Mouse (Mus musculus) forebrain, embryonic 10.5 days (tissue): ENCODE measurements around the gene Slc8a3. TPM values are rescaled to one million over a fixed set of nuclear protein-coding genes. Genes with fewer than 3 reads are reported as not detected.

Experiments
- DNase-seq: peaks from one replicate; pipeline ENCODE4 v3.0.0-alpha.2; 2017; ENCODE audit warnings: low spot score; ENCODE audit errors: extremely low spot score
- H3K27ac ChIP-seq: fragments of 300-500 bp; sonication (generic); 2 replicates; pipeline ENCODE4 v1.5.1; 2016; ENCODE audit warnings: mild to moderate bottlenecking
- H3K27me3 ChIP-seq: fragments of 300-500 bp; sonication (generic); 2 replicates; pipeline ENCODE4 v1.6.1; 2016; ENCODE audit warnings: mild to moderate bottlenecking; ENCODE audit not compliant: poor library complexity, severe bottlenecking
- H3K36me3 ChIP-seq: fragments of 300-500 bp; sonication (generic); replicated peaks from 2 replicates; pipeline ENCODE4 v1.6.1; 2016; ENCODE audit warnings: mild to moderate bottlenecking, moderate library complexity
- H3K4me1 ChIP-seq: fragments of 300-500 bp; sonication (generic); 2 replicates; pipeline ENCODE4 v1.6.1; 2016
- H3K4me3 ChIP-seq: fragments of 300-500 bp; sonication (generic); 2 replicates; pipeline ENCODE4 v1.5.1; 2016; ENCODE audit warnings: mild to moderate bottlenecking, moderate library complexity
- H3K9me3 ChIP-seq: fragments of 300-500 bp; sonication (generic); 2 replicates; pipeline ENCODE4 v1.6.1; 2016; ENCODE audit warnings: mild to moderate bottlenecking, moderate library complexity
- WGBS: fragments of 180-500 bp; shearing (Covaris S2); methylation state at CpG from one replicate; pipeline ENCODE4 v1.1.7; 2016; 5-methylcytosine and 5-hydroxymethylcytosine counted together
- microRNA-seq: library from miRNA; unstranded; fragments of <30 nt; microRNA quantifications from one replicate; pipeline ENCODE4, GENCODE M21; 2017
- polyA plus RNA-seq: library from polyadenylated mRNA; unstranded; fragments of >200 nt; fragmentation: Nextera tagmentation; extraction: Ambion mirVana; gene quantifications from 2 replicates; pipeline ENCODE4 v1.2.1, GENCODE M21; 2016

Gene Slc8a3
- polyA plus RNA-seq, 1 experiment from 2014 or later = 0.67 TPM

GRCm38 (mm10) chr12:81150917-81151316 lies 182.1 kb downstream of the Slc8a3 start:
- no peak overlapping the region for H3K4me3 ChIP-seq
- peaks cover 27% of the 10 kb centered on the region for H3K27me3 ChIP-seq
- no peak overlapping the region for H3K27ac ChIP-seq

DNA sequence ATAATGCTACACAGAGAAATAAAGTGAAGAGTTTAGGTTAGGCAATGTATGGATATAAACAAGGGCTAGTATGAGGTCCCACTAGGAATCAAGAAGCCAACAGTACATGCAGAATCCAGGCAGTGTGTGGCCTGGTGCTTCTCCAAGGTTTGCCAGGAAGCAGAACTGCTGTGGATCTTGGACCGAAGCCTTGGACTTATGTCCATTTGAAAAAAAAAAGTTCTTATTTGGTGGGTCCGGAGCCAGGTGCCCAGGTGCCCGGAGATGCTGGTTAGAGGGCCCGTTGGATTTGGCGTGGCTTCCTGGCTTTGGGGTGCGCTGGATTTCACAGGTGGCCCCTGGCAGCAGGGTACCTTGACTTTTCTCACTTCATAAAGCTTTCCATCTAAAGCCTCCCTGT lies 185.0 kb downstream of the Slc8a3 start:
- Histone ChIP-seq H3K4me3 (no peak overlapping the region), H3K27ac (no peak overlapping the region), H3K9me3 (no peaks in the 10 kb centered on the region), H3K4me1 (peaks cover 23% of the 10 kb centered on the region), H3K27me3 (peaks cover 54% of the 10 kb centered on the region), H3K36me3 (no peaks in the 10 kb centered on the region)
- no peak for DNase-seq
- 97% methylated on average over 6 of the region's 6 CpGs for WGBS

More at GRCm38 (mm10) chr12:81150917-81151316, 182.1 kb downstream of the Slc8a3 start:
- peaks cover 4% of the 10 kb centered on the region; the same call in 1 of the 2 replicates for H3K36me3 ChIP-seq
- H3K4me1 ChIP-seq = peaks cover 14% of the 10 kb centered on the region
- DNase-seq = no peak
- H3K9me3 ChIP-seq = no peaks in the 10 kb centered on the region
- 89% methylated on average over 5 of the region's 5 CpGs for WGBS

Small RNA genes within 50 kb of the gene (microRNA-seq; reads per million reads assigned to microRNA genes)
- gene Mir3067 = 22.4 reads per million, percentile 31 among the genes with 10 or more reads in this experiment

Other genes with a start within 250 kb of the Slc8a3 start
- 0.16 and 0.17 TPM in 2 replicates for gene Gm4787, start 46.3 kb upstream of the Slc8a3 start, polyA plus RNA-seq
- 0.50 and 0.55 TPM in 2 replicates for gene Adam4, start 88.8 kb upstream of the Slc8a3 start, polyA plus RNA-seq
- gene Cox16, start 151.9 kb upstream of the Slc8a3 start, polyA plus RNA-seq = 116 and 118 TPM in 2 replicates
- gene Gm20498, start 199.7 kb upstream of the Slc8a3 start, polyA plus RNA-seq = 24.8 and 27.1 TPM in 2 replicates
- gene Synj2bp, start 199.7 kb upstream of the Slc8a3 start, polyA plus RNA-seq = 34.3 and 35.4 TPM in 2 replicates
- gene Adam21, start 235.3 kb upstream of the Slc8a3 start, polyA plus RNA-seq = 0.25 and 0.41 TPM in 2 replicates